Mouse (Mus musculus): ENCODE measurements around the gene Aox4. TPM values are rescaled to one million over a fixed set of nuclear protein-coding genes. Genes with fewer than 3 reads are reported as not detected.

Gene Aox4
- polyA plus RNA-seq, 1 experiment from 2014 or later, result 0.05 TPM

DNA sequence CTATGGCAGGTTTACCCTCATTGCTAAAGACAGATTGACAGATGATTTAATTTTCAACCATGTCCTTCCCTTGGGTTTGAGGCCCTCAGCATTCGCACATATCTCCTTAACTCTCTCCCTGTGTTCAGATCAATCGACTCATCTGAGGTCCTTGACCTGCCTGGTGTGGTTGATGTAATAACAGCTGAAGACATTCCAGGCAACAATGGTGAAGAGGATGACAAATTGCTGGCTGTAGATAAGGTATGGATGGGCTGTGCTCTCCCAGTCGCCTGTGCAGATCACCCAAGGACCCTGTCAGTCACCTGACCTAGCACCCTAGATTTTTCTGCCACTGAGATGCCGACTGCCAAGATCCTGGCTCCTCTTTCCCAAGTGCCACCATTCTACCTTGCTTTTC is 99.7 kb downstream of the Aox4 start:
- Histone ChIP-seq H3K36me3 (no peaks in the 10 kb centered on the region), H3K4me3 (no peak overlapping the region), H3K27ac (no peak overlapping the region), H3K27me3 (ENCODE audit: insufficient read depth, poor library complexity, severe bottlenecking) (no peaks in the 10 kb centered on the region), H3K4me1 (replicated peaks) (no peaks in the 10 kb centered on the region), H3K9me3 (no peaks in the 10 kb centered on the region)
- WGBS, result 84% methylated on average over 4 of the region's 4 CpGs
- DNase-seq (ENCODE audit: low spot score), result no peak

DNA sequence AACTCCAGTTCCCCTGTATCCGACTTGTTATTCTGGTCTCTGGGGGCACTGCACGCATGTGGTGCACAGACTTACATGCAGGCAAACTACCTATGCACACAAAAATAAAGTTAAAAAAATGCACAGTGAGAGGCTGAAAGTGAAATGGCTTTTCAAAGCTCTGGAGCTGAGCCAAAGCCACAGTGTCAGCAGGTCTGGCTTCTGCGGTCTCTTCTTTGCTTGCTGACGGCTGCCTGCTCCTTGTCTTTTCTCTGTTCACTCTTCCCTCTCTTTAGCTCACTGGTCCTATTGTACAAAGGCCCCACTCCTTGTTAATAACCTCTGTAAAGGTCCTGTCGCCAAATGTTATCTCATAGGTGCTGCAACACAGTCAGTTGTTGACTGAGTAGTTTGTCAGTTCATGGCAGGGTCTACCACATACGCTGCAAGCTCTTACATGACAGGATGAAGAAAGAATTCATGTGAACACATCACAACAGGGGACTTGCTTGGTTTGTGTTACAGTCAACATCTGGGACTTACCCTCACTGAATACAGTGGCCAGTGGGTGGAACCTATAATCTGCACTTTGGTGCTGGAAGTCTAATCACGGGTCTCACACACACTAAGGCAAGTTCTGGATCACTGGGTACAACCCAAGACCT is 101.1 kb downstream of the Aox4 start:
- WGBS, result 87% methylated on average over 7 of the region's 7 CpGs

DNA sequence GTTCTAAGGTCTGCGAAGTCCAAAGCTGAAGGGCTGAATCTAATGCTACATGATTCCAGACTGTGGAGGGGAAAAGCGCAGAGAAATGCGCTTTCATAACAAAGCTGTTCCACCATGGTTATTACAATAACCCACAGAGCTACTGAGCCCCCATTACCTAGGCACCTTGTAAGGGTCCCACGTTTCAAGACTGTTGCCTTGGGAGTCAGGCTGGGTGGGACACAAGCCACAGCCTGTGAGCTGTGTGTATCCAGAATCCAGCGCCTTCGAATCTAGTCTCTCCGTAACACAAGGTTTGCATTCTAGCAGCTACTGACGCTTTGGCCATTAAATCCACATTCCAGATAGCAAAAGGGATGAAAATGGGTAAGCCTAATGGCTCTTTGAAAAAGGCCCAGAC is 103.0 kb downstream of the Aox4 start:
- Histone ChIP-seq H3K27me3 (ENCODE audit: insufficient read depth, poor library complexity, severe bottlenecking) (no peaks in the 10 kb centered on the region), H3K9me3 (no peaks in the 10 kb centered on the region), H3K4me1 (replicated peaks) (no peaks in the 10 kb centered on the region), H3K27ac (no peak overlapping the region), H3K4me3 (no peak overlapping the region), H3K36me3 (no peaks in the 10 kb centered on the region)
- no peak for DNase-seq (ENCODE audit: low spot score)
- WGBS, result 94% methylated on average over 8 of the region's 8 CpGs

More for the DNA sequence above, 101.1 kb downstream of the Aox4 start:
- Histone ChIP-seq H3K27me3 (ENCODE audit: insufficient read depth, poor library complexity, severe bottlenecking) (no peaks in the 10 kb centered on the region), H3K9me3 (no peaks in the 10 kb centered on the region), H3K27ac (no peak overlapping the region), H3K4me3 (no peak overlapping the region), H3K4me1 (replicated peaks) (no peaks in the 10 kb centered on the region), H3K36me3 (no peaks in the 10 kb centered on the region)
- DNase-seq (ENCODE audit: low spot score), result no peak

DNA sequence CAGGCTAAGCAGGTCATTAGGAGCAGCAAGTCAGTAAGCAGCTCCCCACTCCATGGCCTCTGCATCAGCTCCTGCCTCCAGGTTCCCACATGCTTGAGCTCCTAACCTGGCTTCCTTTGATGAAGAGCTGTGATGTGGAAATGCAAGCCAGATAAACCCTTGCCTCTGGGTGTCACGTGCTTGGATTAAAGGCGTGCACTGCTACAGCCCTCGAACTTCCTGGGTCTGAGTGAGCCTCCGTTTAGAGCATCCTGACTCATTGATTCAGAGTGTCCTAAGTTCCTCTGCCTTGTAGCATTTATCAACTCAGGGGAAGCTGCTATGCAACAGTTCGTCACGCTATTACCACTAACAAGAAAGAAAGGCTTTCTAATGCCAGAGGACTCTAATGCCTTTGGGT is 105.3 kb downstream of the Aox4 start:
- WGBS, result 76% methylated on average over 6 of the region's 6 CpGs
- no peaks in the 10 kb centered on the region for H3K9me3 ChIP-seq

More for the DNA sequence above, 105.3 kb downstream of the Aox4 start:
- Histone ChIP-seq H3K4me1 (replicated peaks) (no peaks in the 10 kb centered on the region), H3K36me3 (no peaks in the 10 kb centered on the region), H3K4me3 (no peak overlapping the region), H3K27ac (no peak overlapping the region), H3K27me3 (ENCODE audit: insufficient read depth, poor library complexity, severe bottlenecking) (no peaks in the 10 kb centered on the region)
- DNase-seq (ENCODE audit: low spot score), result no peak

Other genes starting within 250 kb of the Aox4 start
- 16.5 and 19.6 TPM in 2 replicates for gene Sgo2a, start 214.4 kb upstream of the Aox4 start, polyA plus RNA-seq (2016; fragmentation: Nextera tagmentation; extraction: Ambion mirVana)
- 18.5 and 19.2 TPM in 2 replicates for gene Kctd18, start 191.4 kb upstream of the Aox4 start, polyA plus RNA-seq (2016; fragmentation: Nextera tagmentation; extraction: Ambion mirVana)
- gene Aox1, start 180.5 kb upstream of the Aox4 start, polyA plus RNA-seq (2016; fragmentation: Nextera tagmentation; extraction: Ambion mirVana), result 0.03 and 0.25 TPM in 2 replicates
- 0.06 and 0.26 TPM in 2 replicates for gene Aox3, start 97.3 kb upstream of the Aox4 start, polyA plus RNA-seq (2016; fragmentation: Nextera tagmentation; extraction: Ambion mirVana)
- 0.05 TPM in 1 of 2 replicates, not detected in the other for gene Aox2, start 67.9 kb downstream of the Aox4 start, polyA plus RNA-seq (2016; fragmentation: Nextera tagmentation; extraction: Ambion mirVana)
- gene Bzw1, start 182.5 kb downstream of the Aox4 start, polyA plus RNA-seq (2016; fragmentation: Nextera tagmentation; extraction: Ambion mirVana), result 367 and 442 TPM in 2 replicates
- gene Clk1, start 213.7 kb downstream of the Aox4 start, polyA plus RNA-seq (2016; fragmentation: Nextera tagmentation; extraction: Ambion mirVana), result 121 and 127 TPM in 2 replicates
- 70.7 and 75.9 TPM in 2 replicates for gene Nif3l1, start 234.8 kb downstream of the Aox4 start, polyA plus RNA-seq (2016; fragmentation: Nextera tagmentation; extraction: Ambion mirVana)
- gene Ppil3, start 235.1 kb downstream of the Aox4 start, polyA plus RNA-seq (2016; fragmentation: Nextera tagmentation; extraction: Ambion mirVana), result 54.8 and 58.9 TPM in 2 replicates

Data from hindbrain, embryonic 10.5 days (tissue).